Mouse (Mus musculus): ENCODE measurements around the gene Map3k13.

DNA sequence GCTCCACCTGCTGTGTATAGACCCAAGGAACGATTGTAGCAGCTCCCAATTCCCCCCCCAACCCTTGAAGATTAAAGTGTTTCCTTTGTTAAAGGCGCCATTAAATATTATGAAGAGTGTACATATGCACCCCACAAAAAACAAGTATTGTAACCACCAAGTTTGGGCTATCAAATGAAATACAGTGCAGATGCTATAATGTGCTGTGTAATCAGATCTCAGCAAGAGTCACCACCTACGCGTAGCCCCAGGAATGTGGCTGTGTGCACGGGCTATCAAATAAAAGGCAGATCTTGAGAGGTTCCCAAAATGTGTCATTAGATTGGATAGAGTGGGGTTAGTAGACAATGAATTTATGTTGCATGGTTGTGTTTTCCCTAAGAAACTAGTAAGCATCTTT lies 925 bp downstream of the Map3k13 start:
- TF ChIP-seq CTCF (IDR thresholded peaks at IDR 0.05; ENCODE audit: control insufficient read depth, insufficient read depth, insufficient replicate concordance, low read depth, low read length) (no peak), POLR2A (IDR thresholded peaks at IDR 0.05; ENCODE audit: control insufficient read depth, low read depth, low read length) (no peak)
